7 mouse cellular contexts compared by ENCODE assay signal in the genomic region with DNA sequence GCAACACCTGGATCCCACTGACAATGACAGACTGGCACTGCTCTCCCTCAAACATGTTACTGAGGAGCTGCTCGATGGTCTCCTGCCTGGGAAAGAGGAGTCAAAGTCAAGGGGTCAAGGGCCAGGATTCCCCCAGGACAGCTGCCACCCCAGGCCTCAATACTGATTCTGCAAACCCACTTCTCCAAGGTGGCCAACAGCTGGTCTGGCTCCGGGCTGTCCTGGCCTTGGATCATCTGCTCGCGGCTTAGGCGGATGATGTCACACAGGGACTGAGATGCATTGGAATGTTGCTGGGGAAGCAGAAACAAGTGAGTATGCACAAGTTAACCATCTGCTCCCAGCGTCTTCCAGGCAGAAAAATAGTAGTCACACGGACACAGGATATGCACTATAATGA. TPM values are rescaled to one million over a fixed set of nuclear protein-coding genes. Genes with fewer than 3 reads are reported as not detected.
"Had no signal": no experiment of that assay in that cellular context is flagged by ENCODE, and none has a peak within 500 bp of the region (broad histone marks: within the 10 kb centered on the region; RNA-seq: fewer than 3 reads in every experiment).

No protein-coding gene starts in this region.

- DNase-seq: kidney, adult 2 months; kidney, postnatal 25 days; left cerebral cortex, postnatal 4 days; lung, embryonic 14.5 days; lung, postnatal 10 days; lung, postnatal 4 days had no signal

RNA-seq across cellular contexts. Expression of gene Ptprh, which starts 38.1 kb away (rescaled TPM):
- total RNA-seq: megakaryocyte, adult 5-6 weeks had no signal

RNA-seq across cellular contexts. Expression of gene Brsk1, which starts 48.4 kb away (rescaled TPM):
- total RNA-seq: megakaryocyte, adult 5-6 weeks had no signal
